Mouse (Mus musculus) heart, embryonic 15.5 days (tissue): ENCODE results near the gene Gale. TPM values are rescaled to one million over a fixed set of nuclear protein-coding genes. Genes with fewer than 3 reads are reported as not detected.
A peak's percentile ranks its signal among the peaks of the same experiment; 100 is the strongest.

Source experiments
- ATAC-seq: fragments of 200-750 bp; cut with Nextera tagmentation; replicated peaks from 2 replicates; pipeline ENCODE4 v1.8.0; 2017; ENCODE audit warnings: low read depth, moderate TSS enrichment; ENCODE audit not compliant: insufficient number of reproducible peaks, insufficient read depth, low FRiP score
- H3K27ac ChIP-seq: fragments of 300-500 bp; sonication (generic); 2 replicates; pipeline ENCODE4 v1.5.1; 2015; ENCODE audit warnings: mild to moderate bottlenecking, inconsistent platforms
- H3K27me3 ChIP-seq: fragments of 300-500 bp; sonication (generic); 2 replicates; pipeline ENCODE4 v1.6.1; 2015; ENCODE audit warnings: inconsistent platforms
- H3K36me3 ChIP-seq: fragments of 300-500 bp; sonication (generic); 2 replicates; pipeline ENCODE4 v1.6.1; 2015; ENCODE audit warnings: mild to moderate bottlenecking, inconsistent platforms
- H3K4me1 ChIP-seq: fragments of 300-500 bp; sonication (generic); replicated peaks from 2 replicates; pipeline ENCODE4 v1.6.1; 2015; ENCODE audit warnings: inconsistent platforms
- H3K4me2 ChIP-seq: fragments of 300-500 bp; sonication (generic); 2 replicates; pipeline ENCODE4 v1.6.1; 2015; ENCODE audit warnings: inconsistent platforms, mild to moderate bottlenecking, moderate library complexity
- H3K4me3 ChIP-seq: fragments of 300-500 bp; sonication (generic); 2 replicates; pipeline ENCODE4 v1.5.1; 2015; ENCODE audit warnings: mild to moderate bottlenecking, inconsistent platforms
- H3K9ac ChIP-seq: fragments of 300-500 bp; sonication (generic); 2 replicates; pipeline ENCODE4 v1.6.1; 2015; ENCODE audit warnings: mild to moderate bottlenecking, inconsistent platforms
- H3K9me3 ChIP-seq: fragments of 300-500 bp; sonication (generic); replicated peaks from 2 replicates; pipeline ENCODE4 v1.6.1; 2016; ENCODE audit warnings: inconsistent platforms
- WGBS: fragments of 180-500 bp; shearing (Covaris S2); methylation state at CpG from one replicate; pipeline ENCODE4 v1.1.7; 2015; ENCODE audit warnings: mixed read lengths; 5-methylcytosine and 5-hydroxymethylcytosine counted together
- polyA plus RNA-seq: library from polyadenylated mRNA; unstranded; fragments of >200 nt; fragmentation: Nextera tagmentation; extraction: Ambion mirVana; gene quantifications from 2 replicates; pipeline ENCODE4 v1.2.1, GENCODE M21; 2015

The Gale gene
- polyA plus RNA-seq, 1 experiment from 2014 or later = 17.6 TPM

GRCm38 (mm10) chr4:135945706-135946105 lies 17.8 kb upstream of the Gale start:
- Histone ChIP-seq H3K36me3 (no peaks in the 10 kb centered on the region; the same call in 1 of the 2 replicates), H3K4me2 (peak overlapping the region; percentile 74), H3K4me3 (peak overlapping the region; percentile 75), H3K4me1 (peaks cover 32% of the 10 kb centered on the region), H3K27me3 (no peaks in the 10 kb centered on the region), H3K9me3 (no peaks in the 10 kb centered on the region), H3K27ac (peak overlapping the region; percentile 70), H3K9ac (peak overlapping the region; percentile 34)
- ATAC-seq = no peak
- 77% methylated on average over 10 of the region's 10 CpGs for WGBS

DNA sequence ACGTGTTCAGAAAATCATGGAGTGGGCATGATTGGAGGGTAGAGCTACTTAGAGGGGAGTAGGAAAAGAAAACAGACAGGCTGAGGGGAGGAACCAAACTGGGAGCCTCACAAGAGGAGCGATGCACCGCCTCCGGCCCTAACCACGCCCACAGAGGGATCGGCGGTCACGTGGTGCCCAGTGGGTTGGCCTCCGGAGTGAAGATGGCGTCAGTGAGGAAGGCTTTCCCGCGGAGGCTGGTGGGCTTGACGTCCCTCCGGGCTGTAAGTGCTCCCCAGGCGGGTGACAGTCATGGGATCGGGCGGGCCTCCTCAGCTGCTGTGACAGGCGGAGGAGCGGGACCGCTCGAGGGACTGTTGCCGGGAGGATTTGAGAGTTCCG lies 17.3 kb upstream of the Gale start, which contains the start of gene Hmgcl:
Gene Hmgcl (plus strand): TSS at position 171 of the 381 bp plus-strand sequence.
- no peaks in the 10 kb centered on the region for H3K9me3 ChIP-seq
- under 1% methylated on average over 23 of the region's 23 CpGs for WGBS
- H3K4me2 ChIP-seq = peak within 1 kb of the TSS; percentile 74
- ATAC-seq = peak; percentile 91
- no peaks in the 10 kb centered on the region for H3K27me3 ChIP-seq
- H3K4me3 ChIP-seq = peak within 1 kb of the TSS; percentile 75
- peak within 1 kb of the TSS; percentile 76 for H3K9ac ChIP-seq
- peaks cover 5% of the 10 kb centered on the region for H3K36me3 ChIP-seq
- peaks cover 32% of the 10 kb centered on the region for H3K4me1 ChIP-seq
- H3K27ac ChIP-seq = peak within 1 kb of the TSS; percentile 70

DNA sequence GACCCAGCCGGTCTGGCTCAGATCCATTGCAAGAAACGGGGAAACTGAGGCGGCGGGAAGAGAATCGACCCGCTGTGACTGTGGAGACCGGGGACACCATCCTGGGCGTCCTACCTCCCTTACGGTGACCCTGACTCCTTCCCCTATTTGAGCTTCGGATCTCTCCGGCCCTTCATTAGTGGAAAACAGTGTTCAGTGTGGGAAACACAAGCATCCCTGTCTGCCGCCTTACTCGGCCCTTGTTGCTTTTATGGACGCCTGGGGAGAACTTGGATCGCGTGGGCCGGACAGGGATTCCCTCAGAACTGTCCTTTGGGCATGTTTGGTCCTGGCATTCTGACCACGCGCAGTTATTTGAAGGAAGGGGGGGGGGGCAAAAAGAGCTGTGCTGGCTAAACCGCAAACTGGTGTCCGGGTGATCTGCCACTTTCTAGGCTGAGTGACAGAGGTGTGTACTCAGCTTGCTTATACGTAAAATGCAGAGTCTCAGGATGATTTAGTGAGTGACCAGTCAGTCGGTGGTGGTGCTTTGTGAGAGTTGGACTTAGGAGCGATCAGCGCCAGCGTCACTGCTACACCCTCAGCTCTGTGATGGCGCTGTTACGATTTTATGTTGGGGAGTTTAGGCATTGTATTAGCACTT lies 16.7 kb upstream of the Gale start:
- Histone ChIP-seq H3K9ac (peak overlapping the region; percentile 76), H3K4me1 (peaks cover 32% of the 10 kb centered on the region), H3K36me3 (peaks cover 10% of the 10 kb centered on the region), H3K27me3 (no peaks in the 10 kb centered on the region), H3K27ac (peak overlapping the region; percentile 70), H3K9me3 (no peaks in the 10 kb centered on the region), H3K4me3 (peak overlapping the region; percentile 75), H3K4me2 (peak overlapping the region; percentile 74)
- ATAC-seq = peak; percentile 3; the same call in 1 of the 2 replicates
- WGBS = 1% methylated on average over 28 of the region's 28 CpGs

- Histone ChIP-seq H3K27me3 (no peaks in the 10 kb centered on the region), H3K4me2 (peak overlapping the region; percentile 21; the same call in 1 of the 2 replicates), H3K9me3 (no peaks in the 10 kb centered on the region), H3K4me3 (no peak overlapping the region), H3K36me3 (peaks cover 24% of the 10 kb centered on the region), H3K4me1 (peaks cover 31% of the 10 kb centered on the region), H3K9ac (no peak overlapping the region), H3K27ac (no peak overlapping the region)
- 87% methylated on average over 8 of the region's 8 CpGs for WGBS
- no peak for ATAC-seq
Measured at GRCm38 (mm10) chr4:135948142-135948541, 15.4 kb upstream of the Gale start.

- no peak for ATAC-seq
- H3K9ac ChIP-seq = no peak overlapping the region
Measured at GRCm38 (mm10) chr4:135949475-135949874, 14.1 kb upstream of the Gale start.

DNA sequence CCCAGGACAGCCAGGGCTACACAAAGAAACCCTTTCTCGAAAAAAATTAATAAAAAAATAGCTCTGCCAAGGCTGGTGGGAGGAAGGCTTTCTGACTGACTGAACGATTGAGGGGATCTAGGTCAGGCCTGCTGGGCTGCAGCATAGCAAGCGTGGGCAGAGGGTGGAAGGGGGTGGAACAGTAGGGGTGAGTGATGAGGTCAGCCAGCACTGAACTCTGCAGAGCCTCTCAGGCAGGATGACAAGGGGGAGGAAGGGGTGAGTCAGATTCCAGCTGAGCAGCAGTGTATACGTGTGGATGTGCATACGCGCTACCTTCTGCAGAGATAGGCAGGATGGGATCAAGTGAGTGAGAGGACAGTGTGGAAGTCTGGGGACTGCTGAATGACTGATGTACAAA lies 13.6 kb upstream of the Gale start:
- Histone ChIP-seq H3K4me1 (peaks cover 24% of the 10 kb centered on the region), H3K27ac (peak overlapping the region; percentile 60)
- no peak for ATAC-seq

More at GRCm38 (mm10) chr4:135949475-135949874, 14.1 kb upstream of the Gale start:
- Histone ChIP-seq H3K4me3 (no peak overlapping the region), H3K4me2 (no peak overlapping the region), H3K36me3 (peaks cover 26% of the 10 kb centered on the region), H3K9me3 (no peaks in the 10 kb centered on the region), H3K4me1 (peaks cover 24% of the 10 kb centered on the region), H3K27ac (peak overlapping the region; percentile 60), H3K27me3 (no peaks in the 10 kb centered on the region)
- WGBS = 75% methylated on average over 10 of the region's 10 CpGs

GRCm38 (mm10) chr4:135950365-135950764 lies 13.2 kb upstream of the Gale start:
- peaks cover 24% of the 10 kb centered on the region for H3K4me1 ChIP-seq
- peak overlapping the region; percentile 60 for H3K27ac ChIP-seq
- H3K9ac ChIP-seq = no peak overlapping the region
- H3K27me3 ChIP-seq = no peaks in the 10 kb centered on the region
- H3K9me3 ChIP-seq = no peaks in the 10 kb centered on the region
- peaks cover 34% of the 10 kb centered on the region for H3K36me3 ChIP-seq
- H3K4me2 ChIP-seq = no peak overlapping the region
- WGBS = 79% methylated on average over 6 of the region's 6 CpGs
- no peak overlapping the region for H3K4me3 ChIP-seq
- no peak for ATAC-seq

More for the DNA sequence above, 13.6 kb upstream of the Gale start:
- 36% methylated on average over 6 of the region's 6 CpGs for WGBS
- Histone ChIP-seq H3K27me3 (no peaks in the 10 kb centered on the region), H3K4me3 (no peak overlapping the region), H3K9ac (no peak overlapping the region), H3K9me3 (no peaks in the 10 kb centered on the region), H3K36me3 (peaks cover 29% of the 10 kb centered on the region), H3K4me2 (no peak overlapping the region)

GRCm38 (mm10) chr4:135951505-135951904 lies 12.0 kb upstream of the Gale start:
- no peak overlapping the region for H3K27ac ChIP-seq
- peaks cover 42% of the 10 kb centered on the region for H3K36me3 ChIP-seq
- H3K4me2 ChIP-seq = no peak overlapping the region
- no peaks in the 10 kb centered on the region for H3K27me3 ChIP-seq
- no peaks in the 10 kb centered on the region for H3K9me3 ChIP-seq
- H3K4me1 ChIP-seq = peaks cover 18% of the 10 kb centered on the region
- no peak overlapping the region for H3K4me3 ChIP-seq
- WGBS = 93% methylated on average over 3 of the region's 3 CpGs
- no peak overlapping the region for H3K9ac ChIP-seq
- no peak for ATAC-seq

DNA sequence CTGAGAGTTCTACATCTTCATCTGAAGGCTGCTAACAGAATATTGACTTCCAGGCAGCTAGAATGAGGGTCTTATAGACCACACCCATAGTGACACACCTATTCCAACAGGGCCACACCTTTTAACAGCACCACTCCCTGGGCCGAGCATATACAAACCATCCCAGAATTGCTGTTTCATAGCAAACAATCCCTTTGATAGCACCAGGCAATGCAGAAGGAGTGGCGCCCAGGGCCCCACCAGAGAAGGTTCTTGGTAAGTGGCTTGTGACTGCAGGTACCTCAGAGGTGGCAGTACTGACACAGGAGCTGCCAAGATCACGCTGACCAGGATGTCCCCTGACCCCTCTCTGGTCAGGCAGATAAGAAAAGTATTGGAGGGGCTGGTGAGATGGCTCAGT lies 10.3 kb upstream of the Gale start:
- Histone ChIP-seq H3K27me3 (no peaks in the 10 kb centered on the region), H3K36me3 (peaks cover 55% of the 10 kb centered on the region), H3K9ac (no peak overlapping the region), H3K9me3 (no peaks in the 10 kb centered on the region), H3K4me2 (no peak overlapping the region), H3K4me1 (peaks cover 9% of the 10 kb centered on the region), H3K4me3 (no peak overlapping the region), H3K27ac (no peak overlapping the region)
- ATAC-seq = no peak
- WGBS = 83% methylated on average over 3 of the region's 3 CpGs

- Histone ChIP-seq H3K4me2 (no peak overlapping the region), H3K36me3 (peaks cover 59% of the 10 kb centered on the region), H3K4me3 (no peak overlapping the region), H3K27ac (no peak overlapping the region), H3K9ac (no peak overlapping the region), H3K27me3 (no peaks in the 10 kb centered on the region), H3K4me1 (peaks cover 8% of the 10 kb centered on the region), H3K9me3 (no peaks in the 10 kb centered on the region)
- WGBS = 15% methylated on average over 2 of the region's 2 CpGs
- ATAC-seq = no peak
Measured at GRCm38 (mm10) chr4:135954241-135954640, 9.3 kb upstream of the Gale start.

GRCm38 (mm10) chr4:135955886-135956285 lies 7.6 kb upstream of the Gale start:
- no peaks in the 10 kb centered on the region for H3K27me3 ChIP-seq
- no peaks in the 10 kb centered on the region for H3K9me3 ChIP-seq
- no peak overlapping the region for H3K9ac ChIP-seq
- peaks cover 62% of the 10 kb centered on the region for H3K36me3 ChIP-seq
- no peak overlapping the region for H3K4me3 ChIP-seq
- no peaks in the 10 kb centered on the region for H3K4me1 ChIP-seq
- ATAC-seq = no peak
- WGBS = 85% methylated on average over 9 of the region's 9 CpGs
- no peak overlapping the region for H3K4me2 ChIP-seq
- no peak overlapping the region for H3K27ac ChIP-seq

GRCm38 (mm10) chr4:135958354-135958753 lies 5.2 kb upstream of the Gale start:
- Histone ChIP-seq H3K4me1 (peaks cover 6% of the 10 kb centered on the region; the same call in 1 of the 2 replicates), H3K36me3 (peaks cover 44% of the 10 kb centered on the region), H3K27me3 (no peaks in the 10 kb centered on the region), H3K9ac (no peak overlapping the region), H3K27ac (no peak overlapping the region), H3K4me2 (no peak overlapping the region), H3K9me3 (no peaks in the 10 kb centered on the region), H3K4me3 (no peak overlapping the region)
- 66% methylated on average over 8 of the region's 8 CpGs for WGBS
- no peak for ATAC-seq
